Mouse (Mus musculus) heart, adult 10 weeks (tissue): ENCODE measurements around the gene Ceacam13. TPM values are rescaled to one million over a fixed set of nuclear protein-coding genes. Genes with fewer than 3 reads are reported as not detected.

Experiments used
- polyA plus RNA-seq: library from polyadenylated mRNA; stranded (reverse); fragments of 350-450 nt; fragmentation: Illumina TruSeq; extraction: RNeasy Lipid Tissue Mini Kit (QIAGEN cat#74804); gene quantifications from one replicate; pipeline ENCODE4 v1.2.3, GENCODE M21; 2014; ENCODE audit warnings: low read depth, low replicate concordance

Gene Ceacam13
- not detected for polyA plus RNA-seq

DNA sequence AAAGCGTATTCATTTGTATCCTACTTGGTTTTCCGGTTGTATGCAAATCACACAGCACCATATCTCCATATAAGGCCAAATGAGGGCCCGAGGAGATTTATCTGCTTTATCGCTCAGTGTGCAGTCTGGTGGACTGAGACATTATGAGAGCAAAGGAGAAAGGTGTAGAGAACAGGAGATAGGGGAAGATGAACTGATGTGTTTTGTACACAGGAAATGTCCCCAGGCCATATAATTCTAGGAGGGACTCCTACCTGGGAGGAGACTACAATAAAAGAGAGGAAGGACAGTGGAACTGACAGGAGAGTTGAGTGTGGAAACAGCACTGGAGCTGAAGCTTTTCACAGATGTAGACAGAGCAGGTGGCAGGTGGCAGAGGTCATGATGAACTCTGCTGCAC is at the start of gene Ceacam13:
TSS of gene Ceacam13 (plus strand) at position 301 of the 400 bp plus-strand sequence.

DNA sequence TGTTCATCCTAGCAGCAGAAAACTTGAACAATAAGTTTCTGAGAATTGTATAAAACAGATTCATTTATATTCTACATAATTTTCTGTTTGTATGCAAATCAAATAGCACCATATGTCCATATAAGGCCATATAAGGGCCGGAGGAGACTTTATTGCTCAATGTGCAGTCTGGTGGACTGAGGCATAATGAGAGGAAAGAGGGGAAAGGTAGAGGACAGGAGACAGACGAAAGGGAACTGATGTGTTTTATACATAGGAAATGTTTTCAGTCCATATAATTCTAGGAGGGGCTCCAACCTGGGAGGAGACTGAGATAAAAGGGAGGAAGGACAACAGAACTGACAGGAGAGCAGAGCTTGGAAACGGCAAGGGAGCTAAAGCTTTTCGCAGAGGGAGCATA is 37.9 kb upstream of the Ceacam13 start, which contains the start of gene Ceacam11:
TSS of gene Ceacam11 (plus strand) at position 301 of the 400 bp plus-strand sequence.

DNA sequence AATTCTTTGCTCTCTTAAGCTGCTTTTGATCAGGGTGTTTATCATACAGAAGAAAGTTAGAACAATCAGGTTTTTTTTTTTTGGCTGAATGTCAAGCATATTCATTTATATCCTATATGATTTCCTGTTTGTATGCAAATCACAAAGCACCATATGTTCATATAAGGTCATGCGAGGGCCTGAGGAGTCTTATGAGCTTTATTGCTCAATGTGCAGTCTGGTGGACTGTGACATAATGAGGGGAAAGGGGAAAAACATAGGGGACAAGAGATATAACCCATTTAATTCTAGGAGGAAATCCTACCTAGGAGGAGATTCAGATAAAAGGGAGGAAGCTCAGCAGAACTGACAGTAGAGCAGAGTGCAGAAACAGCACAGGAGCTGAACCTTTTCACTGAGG is 55.9 kb downstream of the Ceacam13 start, which contains the start of gene Ceacam12:
TSS of gene Ceacam12 (plus strand) at position 301 of the 400 bp plus-strand sequence.

Other genes with a start within 250 kb of the Ceacam13 start
- gene Ceacam14, start 197.3 kb upstream of the Ceacam13 start, polyA plus RNA-seq = not detected
- not detected for gene Gm5155, start 138.1 kb upstream of the Ceacam13 start, polyA plus RNA-seq
- gene Ceacam11, start 37.8 kb upstream of the Ceacam13 start, polyA plus RNA-seq = not detected
- not detected for gene Ceacam12, start 56.0 kb downstream of the Ceacam13 start, polyA plus RNA-seq
- not detected for gene Igfl3, start 166.6 kb downstream of the Ceacam13 start, polyA plus RNA-seq
- gene Mill1, start 235.5 kb downstream of the Ceacam13 start, polyA plus RNA-seq = not detected